Mouse (Mus musculus) heart, embryonic 14.5 days (tissue): Measurements from ENCODE around the gene Plaur. TPM values are rescaled to one million over a fixed set of nuclear protein-coding genes. Genes with fewer than 3 reads are reported as not detected.

Experiments
- ATAC-seq: fragments of 200-750 bp; cut with Nextera tagmentation; 2 replicates; pipeline ENCODE4 v1.8.0; 2017; ENCODE audit warnings: low read depth, moderate TSS enrichment; ENCODE audit not compliant: insufficient number of reproducible peaks, insufficient read depth, low FRiP score
- H3K27ac ChIP-seq, 2 experiments: fragments of 200-500 bp in 1 of 2; fragments of 300-500 bp in 1 of 2; sonication (generic) in 1 of 2; replicated peaks in 1 of 2; 2 replicates each; pipeline ENCODE4 v1.5.1; 2012 to 2014; ENCODE audit warnings: low read depth in 2 of 2, low read length in 2 of 2, control low read depth in 1 of 2, mild to moderate bottlenecking in 1 of 2, mixed read lengths in 1 of 2; ENCODE audit not compliant: control insufficient read depth in 1 of 2, insufficient read depth in 1 of 2
- H3K27me3 ChIP-seq: fragments of 300-500 bp; sonication (generic); 2 replicates; pipeline ENCODE4 v1.6.1; 2014; ENCODE audit warnings: mild to moderate bottlenecking, low read length, control low read depth; ENCODE audit not compliant: control insufficient read depth, insufficient read depth
- H3K36me3 ChIP-seq: fragments of 300-500 bp; sonication (generic); 2 replicates; pipeline ENCODE4 v1.6.1; 2014; ENCODE audit warnings: mild to moderate bottlenecking, control low read depth, low read length, mixed read lengths; ENCODE audit not compliant: control insufficient read depth, insufficient read depth
- H3K4me1 ChIP-seq, 2 experiments: fragments of 200-500 bp in 1 of 2; fragments of 300-500 bp in 1 of 2; sonication (generic) in 1 of 2; 2 replicates each; pipeline ENCODE4 v1.6.1; 2012 to 2014; ENCODE audit warnings: low read length in 2 of 2, control low read depth in 1 of 2, mixed read lengths in 1 of 2; ENCODE audit not compliant: control insufficient read depth in 2 of 2, insufficient read depth in 2 of 2
- H3K4me2 ChIP-seq: fragments of 300-500 bp; sonication (generic); 2 replicates; pipeline ENCODE4 v1.6.1; 2014; ENCODE audit warnings: mild to moderate bottlenecking, low read length
- H3K4me3 ChIP-seq, 2 experiments: fragments of 200-500 bp in 1 of 2; fragments of 300-500 bp in 1 of 2; sonication (generic) in 1 of 2; 2 replicates each; pipeline ENCODE4 v1.5.1; 2012 to 2014; ENCODE audit warnings: low read length in 2 of 2, mild to moderate bottlenecking in 2 of 2, control low read depth in 1 of 2, low read depth in 1 of 2, moderate library complexity in 1 of 2; ENCODE audit not compliant: control insufficient read depth in 1 of 2, insufficient read depth in 1 of 2
- H3K9ac ChIP-seq: fragments of 300-500 bp; sonication (generic); 2 replicates; pipeline ENCODE4 v1.6.1; 2014; ENCODE audit warnings: mild to moderate bottlenecking, low read length
- H3K9me3 ChIP-seq: fragments of 300-500 bp; sonication (generic); 2 replicates; pipeline ENCODE4 v1.6.1; 2016; ENCODE audit warnings: low read length, control low read depth; ENCODE audit not compliant: control insufficient read depth
- WGBS: fragments of 180-500 bp; shearing (Covaris S2); extraction: QIAGEN DNeasy Blood & Tissue Kit; methylation state at CpG from one replicate; pipeline ENCODE4 v1.1.7; 2014; 5-methylcytosine and 5-hydroxymethylcytosine counted together
- polyA plus RNA-seq: library from polyadenylated mRNA; unstranded; fragments of >200 nt; fragmentation: Nextera tagmentation; extraction: Ambion mirVana; gene quantifications from 2 replicates; pipeline ENCODE4 v1.2.1, GENCODE M21; 2014

The Plaur gene
- polyA plus RNA-seq, 1 experiment from 2014 or later, result 7.9 TPM

- peaks cover 21% of the 10 kb centered on the region for H3K27me3 ChIP-seq
- no peak overlapping the region for H3K4me2 ChIP-seq
- H3K4me3 ChIP-seq, result no peak overlapping the region
- H3K27ac ChIP-seq, result no peak overlapping the region
- H3K9me3 ChIP-seq, result no peaks in the 10 kb centered on the region
- H3K9ac ChIP-seq, result no peak overlapping the region
- no peak; the same call in 1 of the 2 replicates for ATAC-seq
- peaks cover 0 to 4% of the 10 kb centered on the region in 2 experiments; a peak in 1 of 4 replicates for H3K4me1 ChIP-seq
- WGBS, result 73% methylated on average over 9 of the region's 9 CpGs
- no peaks in the 10 kb centered on the region for H3K36me3 ChIP-seq
Measured at GRCm38 (mm10) chr7:24486654-24487130, 24.4 kb downstream of the Plaur start.

- ATAC-seq, result no peak
- H3K4me2 ChIP-seq, result no peak overlapping the region
- no peaks in the 10 kb centered on the region for H3K4me1 ChIP-seq
- WGBS, result 22% methylated on average over 3 of the region's 3 CpGs
- H3K27me3 ChIP-seq, result peaks cover 21% of the 10 kb centered on the region
- H3K4me3 ChIP-seq, result no peak overlapping the region
- H3K9ac ChIP-seq, result no peak overlapping the region
- no peaks in the 10 kb centered on the region for H3K9me3 ChIP-seq
- no peaks in the 10 kb centered on the region for H3K36me3 ChIP-seq
- no peak overlapping the region for H3K27ac ChIP-seq
Measured at GRCm38 (mm10) chr7:24487403-24487802, 25.1 kb downstream of the Plaur start.

GRCm38 (mm10) chr7:24488303-24488702 lies 26.0 kb downstream of the Plaur start:
- no peak overlapping the region for H3K9ac ChIP-seq
- H3K9me3 ChIP-seq, result no peaks in the 10 kb centered on the region
- H3K4me1 ChIP-seq, result no peaks in the 10 kb centered on the region
- H3K4me2 ChIP-seq, result no peak overlapping the region
- H3K27ac ChIP-seq, result no peak overlapping the region
- WGBS, result 79% methylated on average over 8 of the region's 8 CpGs
- peaks cover 13% of the 10 kb centered on the region; the same call in 1 of the 2 replicates for H3K27me3 ChIP-seq
- H3K36me3 ChIP-seq, result no peaks in the 10 kb centered on the region
- ATAC-seq, result no peak
- no peak overlapping the region for H3K4me3 ChIP-seq

GRCm38 (mm10) chr7:24499856-24500577 lies 37.7 kb downstream of the Plaur start:
- WGBS, result 9% methylated on average over 43 of the region's 43 CpGs

GRCm38 (mm10) chr7:24500929-24501328 lies 38.6 kb downstream of the Plaur start:
- H3K27ac ChIP-seq, result no peak overlapping the region
- peaks cover 5% of the 10 kb centered on the region for H3K9me3 ChIP-seq
- H3K27me3 ChIP-seq, result peaks cover 67% of the 10 kb centered on the region
- H3K4me1 ChIP-seq, result peaks cover 16 to 28% of the 10 kb centered on the region in 2 experiments
- ATAC-seq, result no peak
- no peaks in the 10 kb centered on the region for H3K36me3 ChIP-seq
- H3K9ac ChIP-seq, result no peak overlapping the region
- no peak overlapping the region for H3K4me2 ChIP-seq
- 19% methylated on average over 7 of the region's 7 CpGs for WGBS
- 0 out of 4 replicates have a peak overlapping the region, but pooled peaks of 1 of the 2 experiments have one; percentile 34 for H3K4me3 ChIP-seq

More at GRCm38 (mm10) chr7:24499856-24500577, 37.7 kb downstream of the Plaur start:
- peaks cover 67% of the 10 kb centered on the region for H3K27me3 ChIP-seq
- H3K9me3 ChIP-seq, result peaks cover 5% of the 10 kb centered on the region
- no peaks in the 10 kb centered on the region for H3K36me3 ChIP-seq
- ATAC-seq, result no peak
- H3K27ac ChIP-seq, result no peak overlapping the region
- peak overlapping the region; percentile 30 to 34; a peak in 3 of 4 replicates for H3K4me3 ChIP-seq
- peak overlapping the region; percentile 66 for H3K4me2 ChIP-seq
- peaks cover 9 to 19% of the 10 kb centered on the region in 2 experiments; a peak in 3 of 4 replicates for H3K4me1 ChIP-seq
- H3K9ac ChIP-seq, result peak overlapping the region; percentile 27

GRCm38 (mm10) chr7:24501492-24501891 lies 39.2 kb downstream of the Plaur start:
- no peak overlapping the region for H3K4me2 ChIP-seq
- whole genome bisulfite sequencing, result 37% methylated on average over 21 of the region's 21 CpGs
- H3K27me3 ChIP-seq, result peaks cover 67% of the 10 kb centered on the region
- no peak overlapping the region for H3K4me3 ChIP-seq
- H3K9ac ChIP-seq, result no peak overlapping the region
- no peaks in the 10 kb centered on the region for H3K36me3 ChIP-seq
- no peak for ATAC-seq
- no peak overlapping the region for H3K27ac ChIP-seq
- H3K4me1 ChIP-seq, result peaks cover 17 to 31% of the 10 kb centered on the region in 2 experiments
- peaks cover 5% of the 10 kb centered on the region for H3K9me3 ChIP-seq

- Histone ChIP-seq H3K9me3 (peaks cover 5% of the 10 kb centered on the region), H3K9ac (peak overlapping the region; percentile 46; the same call in 1 of the 2 replicates), H3K4me1 (peaks cover 18 to 31% of the 10 kb centered on the region in 2 experiments), H3K27ac (no peak overlapping the region), H3K36me3 (no peaks in the 10 kb centered on the region), H3K4me3 (no peak overlapping the region), H3K27me3 (peaks cover 52% of the 10 kb centered on the region), H3K4me2 (peak overlapping the region; percentile 36)
- ATAC-seq, result no peak
- 16% methylated on average over 9 of the region's 10 CpGs for WGBS
Measured at GRCm38 (mm10) chr7:24504004-24504403, 41.7 kb downstream of the Plaur start.
